In genomic region chr5:124024677-124025076, GRCm38 (mm10) we compare ENCODE assay signal across 9 mouse cellular contexts. TPM values are rescaled to one million over a fixed set of nuclear protein-coding genes. Genes with fewer than 3 reads are reported as not detected.
DNase-seq lines count a peak whose midpoint lies in the region; ATAC-seq lines count a peak whose summit lies in the region.
"Had no signal": no experiment of that assay in that cellular context is flagged by ENCODE, and none has a peak within 500 bp of the region (broad histone marks: within the 10 kb centered on the region; RNA-seq: fewer than 3 reads in every experiment).

No protein-coding gene starts in this region.

- H3K27me3 ChIP-seq in liver, embryonic 11.5 days (replicated peaks; ENCODE audit: control insufficient read depth, insufficient read depth, low read length): no peaks in the 10 kb centered on the region
- H3K27me3 ChIP-seq: Patski had no signal

- peaks cover 92% of the 10 kb centered on the region for H3K4me1 ChIP-seq in liver, embryonic 11.5 days (replicated peaks; ENCODE audit: control insufficient read depth, insufficient read depth, low read length)

- WGBS in liver, embryonic 11.5 days: 77% methylated on average over 6 of the region's 6 CpGs

- H3K27ac ChIP-seq in liver, embryonic 11.5 days (ENCODE audit: low read depth, low read length): peak overlapping the region; percentile 6; the same call in 1 of the 2 replicates

- H3K9ac ChIP-seq in liver, embryonic 11.5 days (ENCODE audit: low read depth, low read length): no peak overlapping the region

- no peak for ATAC-seq in liver, embryonic 11.5 days (replicated peaks; ENCODE audit: low FRiP score)
- ATAC-seq: Patski had no signal

- intact Hi-C loops in left cerebral cortex, postnatal 4 days (cut with DNase I): no loop called here
- intact Hi-C loops in left cerebral cortex, postnatal 14 days (cut with DNase I): no loop called here

- no peak overlapping the region for H3K4me2 ChIP-seq in liver, embryonic 11.5 days

- H3K9me3 ChIP-seq in liver, embryonic 11.5 days (ENCODE audit: control insufficient read depth, low read length): no peaks in the 10 kb centered on the region

- H3K36me3 ChIP-seq in liver, embryonic 11.5 days (ENCODE audit: control insufficient read depth, insufficient read depth, low read length): peaks cover 9% of the 10 kb centered on the region; the same call in 1 of the 2 replicates

- DNase-seq in left cerebral cortex, postnatal 4 days: peak; percentile 86
- DNase-seq in left cerebral cortex, postnatal 14 days (ENCODE audit: low spot score in 2 of 2): no peak
- DNase-seq in cerebellum, postnatal 10 days: peak; percentile 81 to 89
- no peak for DNase-seq in liver, embryonic 11.5 days (ENCODE audit: low spot score)
- DNase-seq in retina, postnatal 1 day: peak; percentile 95
- no peak for DNase-seq in layer of hippocampus, adult 18-20 months (ENCODE audit: low spot score in 2 of 2)
- DNase-seq in layer of hippocampus, postnatal 14 days (ENCODE audit: low spot score in 2 of 2): no peak
- DNase-seq in lung, adult 18-20 months: no peak

- no peak overlapping the region for H3K4me3 ChIP-seq in liver, embryonic 11.5 days (ENCODE audit: low read depth, low read length)

RNA-seq across cellular contexts. Expression of gene Vps37b, which starts 7.4 kb away (rescaled TPM):
- 10 to 100 TPM; 46.2 to 49.9 TPM for total RNA-seq in left cerebral cortex, postnatal 4 days (2021)
- 10 to 100 TPM; 51.4 to 58.3 TPM for total RNA-seq in left cerebral cortex, postnatal 14 days (2021)
- polyA plus RNA-seq in liver, embryonic 11.5 days (2014; fragmentation: Nextera tagmentation; extraction: Ambion mirVana): 31.3 TPM in 2 replicates
- total RNA-seq in layer of hippocampus, adult 18-20 months (2021): 10 to 100 TPM; 38.0 to 43.9 TPM
- total RNA-seq in layer of hippocampus, postnatal 14 days (2021): 10 to 100 TPM; 35.9 to 41.0 TPM

RNA-seq across cellular contexts. Expression of gene Hip1r, which starts 51.2 kb away (rescaled TPM):
- 10 to 100 TPM; 83.2 to 84.8 TPM for total RNA-seq in left cerebral cortex, postnatal 4 days (2021)
- total RNA-seq in left cerebral cortex, postnatal 14 days (2021): 10 to 100 TPM; 82.6 to 85.0 TPM
- polyA plus RNA-seq in liver, embryonic 11.5 days (2014; fragmentation: Nextera tagmentation; extraction: Ambion mirVana): 20.2 and 20.6 TPM in 2 replicates
- 10 to 100 TPM; 46.3 to 48.5 TPM for total RNA-seq in layer of hippocampus, adult 18-20 months (2021)
- total RNA-seq in layer of hippocampus, postnatal 14 days (2021): 10 to 100 TPM; 61.2 to 63.8 TPM

Comparison
In these comparisons a context has a peak if more than half of its experiments do, and no peak if none do; other contexts are left out.
1. DNase-seq: peak in left cerebral cortex, postnatal 4 days (single experiment), cerebellum, postnatal 10 days (2 of 2) and retina, postnatal 1 day (single experiment); none in left cerebral cortex, postnatal 14 days (0 of 2), liver, embryonic 11.5 days (single experiment), layer of hippocampus, adult 18-20 months (0 of 2), layer of hippocampus, postnatal 14 days (0 of 2) and lung, adult 18-20 months (0 of 2).